Mouse (Mus musculus) gastrocnemius, postnatal 36 days (tissue): ENCODE results near the gene Chmp1a. TPM values are rescaled to one million over a fixed set of nuclear protein-coding genes. Genes with fewer than 3 reads are reported as not detected.
"Not testable (repeated sequence)": the region's sequence is repeated elsewhere in the genome, so short reads cannot be mapped to it uniquely, and the experiment has no call there.

Experiments
- DNase-seq, 2 experiments: peaks; one replicate each; pipeline ENCODE4 v3.0.0; 2022
- intact Hi-C: fragments of 180-260 bp; cut with DNase I; formaldehyde crosslinking; loops from one replicate; pipeline ENCODE4 v1.15.1; 2025
- total RNA-seq, 2 experiments: library from RNA; stranded (reverse); gene quantifications; 2 replicates each; pipeline ENCODE4 v1.2.3; 2021

The Chmp1a gene
- total RNA-seq, 2 experiments from 2014 or later = 47.8 to 49.7 TPM

GRCm38 (mm10) chr8:123233300-123233699 lies 20.7 kb upstream of the Chmp1a start:
- intact Hi-C loops = no loop called here
- no peak for DNase-seq

- intact Hi-C loops = no loop called here
- DNase-seq = no peak
Observed at GRCm38 (mm10) chr8:123232553-123232952, 20.0 kb upstream of the Chmp1a start.

- intact Hi-C loops = no loop called here
- no peak for DNase-seq
Observed at GRCm38 (mm10) chr8:123231742-123232141, 19.2 kb upstream of the Chmp1a start.

GRCm38 (mm10) chr8:123230326-123230725 lies 17.8 kb upstream of the Chmp1a start:
- intact Hi-C loops = not testable (repeated sequence)

GRCm38 (mm10) chr8:123228416-123228815 lies 15.9 kb upstream of the Chmp1a start:
- DNase-seq = no peak
- intact Hi-C loops = no loop called here

More at GRCm38 (mm10) chr8:123230326-123230725, 17.8 kb upstream of the Chmp1a start:
- not testable (repeated sequence) for DNase-seq

- intact Hi-C loops = no loop called here
- DNase-seq = peak; percentile 88
Observed at GRCm38 (mm10) chr8:123224278-123225266, 12.0 kb upstream of the Chmp1a start, which contains the start of gene Cdk10. TSS of gene Cdk10 (plus strand) at chr8:123224842.

- intact Hi-C loops = no loop called here
- no peak for DNase-seq
Observed at GRCm38 (mm10) chr8:123220917-123221316, 8.4 kb upstream of the Chmp1a start.

- no peak for DNase-seq
- intact Hi-C loops = no loop called here
Observed at GRCm38 (mm10) chr8:123215430-123215829, 2.9 kb upstream of the Chmp1a start.

GRCm38 (mm10) chr8:123213118-123213772 lies 682 bp upstream of the Chmp1a start:
- no peak for DNase-seq
- intact Hi-C loops = no loop called here

- intact Hi-C loops = no loop called here
- no peak for DNase-seq
Observed at GRCm38 (mm10) chr8:123211876-123212275, 687 bp downstream of the Chmp1a start.

- intact Hi-C loops = no loop called here
- DNase-seq = no peak
Observed at GRCm38 (mm10) chr8:123203571-123203970, 9.0 kb downstream of the Chmp1a start.

GRCm38 (mm10) chr8:123202288-123202687 lies 10.3 kb downstream of the Chmp1a start:
- intact Hi-C loops = no loop called here
- DNase-seq = peak in 1 of 2 experiments; percentile 58

GRCm38 (mm10) chr8:123199864-123200263 lies 12.7 kb downstream of the Chmp1a start:
- no peak for DNase-seq
- intact Hi-C loops = loop anchor here (2.0 kb wide), 1 partner anchor 91 kb away; no protein-coding TSS in a partner anchor

GRCm38 (mm10) chr8:123197016-123197415 lies 15.5 kb downstream of the Chmp1a start:
- DNase-seq, intact Hi-C loops: not testable (repeated sequence)

GRCm38 (mm10) chr8:123193771-123194170 lies 18.8 kb downstream of the Chmp1a start:
- DNase-seq = no peak
- intact Hi-C loops = no loop called here

- DNase-seq = peak in 1 of 2 experiments; percentile 2
Observed at GRCm38 (mm10) chr8:123191908-123192307, 20.7 kb downstream of the Chmp1a start.

GRCm38 (mm10) chr8:123190678-123191077 lies 21.9 kb downstream of the Chmp1a start:
- intact Hi-C loops = no loop called here

More at GRCm38 (mm10) chr8:123191908-123192307, 20.7 kb downstream of the Chmp1a start:
- intact Hi-C loops = no loop called here

GRCm38 (mm10) chr8:123188841-123189240 lies 23.7 kb downstream of the Chmp1a start:
- intact Hi-C loops = loop anchor here (5.0 to 10.0 kb wide), 2 partner anchors 42 to 294 kb away; no protein-coding TSS in a partner anchor
- DNase-seq = no peak

More at GRCm38 (mm10) chr8:123190678-123191077, 21.9 kb downstream of the Chmp1a start:
- DNase-seq = peak; percentile 72 to 84

- intact Hi-C loops = loop anchor here (5.0 to 10.0 kb wide), 2 partner anchors 41 to 293 kb away; no protein-coding TSS in a partner anchor
Observed at GRCm38 (mm10) chr8:123188006-123188405, 24.6 kb downstream of the Chmp1a start.

GRCm38 (mm10) chr8:123185566-123186409 lies 26.8 kb downstream of the Chmp1a start, which contains the start of gene Dpep1:
TSS of gene Dpep1 (plus strand) at chr8:123186242.
- peak; percentile 47 to 66 for DNase-seq
- intact Hi-C loops = loop anchor here (5.0 to 10.0 kb wide), 2 partner anchors 38 to 291 kb away; no protein-coding TSS in a partner anchor

More at GRCm38 (mm10) chr8:123188006-123188405, 24.6 kb downstream of the Chmp1a start:
- DNase-seq = no peak
